Mouse (Mus musculus): ENCODE data around the gene Clca1. TPM values are rescaled to one million over a fixed set of nuclear protein-coding genes. Genes with fewer than 3 reads are reported as not detected.
"Not testable (repeated sequence)": the region's sequence is repeated elsewhere in the genome, so short reads cannot be mapped to it uniquely, and the experiment has no call there.

The Clca1 gene
- not detected in 2 replicates for polyA plus RNA-seq (2015; fragmentation: Nextera tagmentation; extraction: Ambion mirVana)

- H3K36me3 ChIP-seq (ENCODE audit: control insufficient read depth, insufficient read depth, low read length): no peaks in the 10 kb centered on the region
- H3K4me2 ChIP-seq (ENCODE audit: low read length): no peak within 1 kb of the TSS
- H3K9me3 ChIP-seq (ENCODE audit: control insufficient read depth, low read length): no peaks in the 10 kb centered on the region
- H3K27me3 ChIP-seq (replicated peaks; ENCODE audit: control insufficient read depth, insufficient read depth, low read length): no peaks in the 10 kb centered on the region
- ATAC-seq: no peak
- H3K4me3 ChIP-seq (ENCODE audit: low read length): no peak within 1 kb of the TSS
- no peaks in the 10 kb centered on the region for H3K4me1 ChIP-seq (ENCODE audit: control insufficient read depth, insufficient read depth, low read depth, low read length)
- no peak within 1 kb of the TSS for H3K9ac ChIP-seq (ENCODE audit: low read depth, low read length)
- H3K27ac ChIP-seq (ENCODE audit: low read depth, low read length): no peak within 1 kb of the TSS
These were observed at the start of gene Clca1 for GRCm38 (mm10) chr3:145032676-145033075. Gene Clca1 (minus strand): TSS chr3:145032776.

DNA sequence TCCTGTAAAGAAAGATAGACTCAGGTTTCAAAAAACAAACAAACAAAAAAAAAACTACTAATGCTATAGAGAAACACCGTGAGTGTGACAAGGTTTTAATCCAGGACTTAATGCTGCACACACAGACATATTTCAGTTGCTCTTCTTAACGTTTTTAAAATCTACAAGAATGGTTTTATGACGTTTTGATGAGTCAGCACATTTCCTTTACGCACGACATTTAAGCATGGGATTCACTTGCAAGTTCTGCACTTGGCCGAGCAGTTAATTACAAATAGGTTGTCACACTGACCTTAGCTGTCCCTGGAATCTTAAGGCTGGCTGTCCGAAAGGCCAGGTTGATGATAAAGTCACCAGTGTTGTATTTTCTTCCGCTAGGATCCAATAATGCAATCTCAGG lies 48.3 kb upstream of the Clca1 start:
- no peak overlapping the region for H3K4me3 ChIP-seq (ENCODE audit: low read length)
- no peaks in the 10 kb centered on the region for H3K27me3 ChIP-seq (replicated peaks; ENCODE audit: control insufficient read depth, insufficient read depth, low read length)
- no peaks in the 10 kb centered on the region for H3K9me3 ChIP-seq (ENCODE audit: control insufficient read depth, low read length)
- H3K4me1 ChIP-seq (ENCODE audit: control insufficient read depth, insufficient read depth, low read depth, low read length): no peaks in the 10 kb centered on the region
- no peak for ATAC-seq
- WGBS: 78% methylated on average over 8 of the region's 8 CpGs
- H3K4me2 ChIP-seq (ENCODE audit: low read length): no peak overlapping the region
- H3K36me3 ChIP-seq (ENCODE audit: control insufficient read depth, insufficient read depth, low read length): no peaks in the 10 kb centered on the region
- H3K9ac ChIP-seq (ENCODE audit: low read depth, low read length): no peak overlapping the region
- H3K27ac ChIP-seq (ENCODE audit: low read depth, low read length): no peak overlapping the region

DNA sequence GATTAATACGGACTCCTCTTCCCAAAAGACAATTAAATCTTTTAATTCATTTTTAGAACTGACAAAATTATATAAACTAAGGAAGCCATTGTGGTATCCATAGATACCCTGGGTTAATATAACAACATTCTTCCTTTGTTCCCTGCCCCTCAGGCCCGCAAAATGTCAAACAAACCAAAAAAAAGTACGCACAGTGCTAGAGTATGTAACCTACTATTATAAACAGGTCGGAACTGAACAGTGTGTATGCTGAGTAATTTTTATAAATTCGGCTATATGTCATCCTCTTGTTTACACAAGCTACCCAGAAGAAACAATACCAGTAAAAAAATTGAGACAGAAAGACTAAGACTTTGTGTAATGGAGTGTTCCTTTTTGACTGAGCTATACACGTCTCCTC lies 45.8 kb upstream of the Clca1 start:
- no peak overlapping the region for H3K4me3 ChIP-seq (ENCODE audit: low read length)
- no peak for ATAC-seq
- H3K9ac ChIP-seq (ENCODE audit: low read depth, low read length): no peak overlapping the region
- no peaks in the 10 kb centered on the region for H3K36me3 ChIP-seq (ENCODE audit: control insufficient read depth, insufficient read depth, low read length)
- H3K9me3 ChIP-seq (ENCODE audit: control insufficient read depth, low read length): no peaks in the 10 kb centered on the region
- H3K27me3 ChIP-seq (replicated peaks; ENCODE audit: control insufficient read depth, insufficient read depth, low read length): no peaks in the 10 kb centered on the region
- no peak overlapping the region for H3K27ac ChIP-seq (ENCODE audit: low read depth, low read length)
- no peaks in the 10 kb centered on the region for H3K4me1 ChIP-seq (ENCODE audit: control insufficient read depth, insufficient read depth, low read depth, low read length)
- WGBS: 86% methylated on average over 6 of the region's 6 CpGs
- no peak overlapping the region for H3K4me2 ChIP-seq (ENCODE audit: low read length)

DNA sequence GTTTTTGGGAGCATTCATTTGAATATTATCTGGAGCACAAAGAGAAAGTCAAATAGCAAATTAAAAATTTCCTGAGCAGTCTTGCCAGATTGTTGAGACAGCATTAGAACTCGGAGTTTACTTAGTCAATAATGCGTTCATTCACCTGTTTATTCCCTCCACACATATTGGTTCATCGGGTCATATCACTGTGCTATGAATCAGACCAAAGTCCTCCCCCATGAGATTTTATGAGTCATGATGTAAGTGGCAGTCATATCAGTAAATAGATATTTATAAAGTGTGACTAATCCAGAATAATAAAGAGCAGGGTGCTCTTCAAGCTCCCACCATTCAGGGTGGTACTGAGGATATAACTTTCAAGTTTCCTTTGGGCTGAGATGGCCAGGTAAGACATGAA lies 39.8 kb upstream of the Clca1 start:
- H3K9me3 ChIP-seq (ENCODE audit: control insufficient read depth, low read length): no peaks in the 10 kb centered on the region
- H3K4me3 ChIP-seq (ENCODE audit: low read length): no peak overlapping the region
- H3K4me2 ChIP-seq (ENCODE audit: low read length): no peak overlapping the region
- H3K9ac ChIP-seq (ENCODE audit: low read depth, low read length): no peak overlapping the region
- H3K27me3 ChIP-seq (replicated peaks; ENCODE audit: control insufficient read depth, insufficient read depth, low read length): no peaks in the 10 kb centered on the region
- H3K36me3 ChIP-seq (ENCODE audit: control insufficient read depth, insufficient read depth, low read length): no peaks in the 10 kb centered on the region
- no peak overlapping the region for H3K27ac ChIP-seq (ENCODE audit: low read depth, low read length)
- no peak for ATAC-seq
- no peaks in the 10 kb centered on the region for H3K4me1 ChIP-seq (ENCODE audit: control insufficient read depth, insufficient read depth, low read depth, low read length)
- WGBS: 91% methylated on average over 3 of the region's 3 CpGs

DNA sequence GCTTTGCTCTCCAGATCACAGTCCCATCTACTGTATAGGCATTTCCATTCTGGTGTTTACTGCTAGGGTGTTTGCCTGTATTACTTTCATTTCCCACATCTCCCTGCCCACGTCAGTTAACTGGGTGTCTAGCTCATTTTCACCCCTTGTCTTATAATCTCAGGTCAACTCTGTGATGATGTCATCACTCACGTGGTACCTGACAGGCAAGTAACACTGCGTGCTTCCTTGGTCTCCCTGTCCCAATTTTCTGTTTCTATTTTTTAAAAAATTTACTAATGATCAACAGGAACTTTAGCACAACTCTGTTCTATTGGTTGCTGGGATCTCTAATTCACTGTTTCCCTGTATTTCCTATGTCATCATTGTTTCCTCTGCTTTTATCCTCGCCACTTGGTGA lies 36.4 kb upstream of the Clca1 start:
- Histone ChIP-seq H3K4me2 (ENCODE audit: low read length) (no peak overlapping the region), H3K9ac (ENCODE audit: low read depth, low read length) (no peak overlapping the region), H3K27me3 (replicated peaks; ENCODE audit: control insufficient read depth, insufficient read depth, low read length) (no peaks in the 10 kb centered on the region), H3K9me3 (ENCODE audit: control insufficient read depth, low read length) (no peaks in the 10 kb centered on the region), H3K36me3 (ENCODE audit: control insufficient read depth, insufficient read depth, low read length) (no peaks in the 10 kb centered on the region), H3K27ac (ENCODE audit: low read depth, low read length) (no peak overlapping the region), H3K4me3 (ENCODE audit: low read length) (no peak overlapping the region), H3K4me1 (ENCODE audit: control insufficient read depth, insufficient read depth, low read depth, low read length) (no peaks in the 10 kb centered on the region)
- ATAC-seq: no peak
- WGBS: 86% methylated on average over 4 of the region's 4 CpGs

DNA sequence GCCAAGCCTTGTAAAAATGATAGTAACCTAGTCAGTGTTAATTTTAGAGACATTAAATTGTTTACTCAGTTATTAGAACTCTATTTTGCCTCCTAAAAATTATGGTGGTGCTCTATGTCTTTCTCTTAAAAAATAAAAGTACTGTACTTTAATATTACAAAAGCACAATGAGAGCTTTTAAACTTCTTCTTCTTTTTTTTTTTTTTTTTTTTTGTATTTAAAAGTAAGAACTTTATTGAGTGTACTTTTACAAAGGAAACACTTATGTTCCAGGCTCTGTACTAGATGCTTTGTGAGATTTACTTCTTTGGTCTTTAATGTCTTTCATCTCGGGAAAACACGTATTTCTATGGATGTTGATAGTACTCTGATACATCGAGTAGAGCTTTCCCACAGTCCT lies 22.6 kb upstream of the Clca1 start:
- ATAC-seq; H3K27ac ChIP-seq (ENCODE audit: low read depth, low read length); H3K9me3 ChIP-seq (ENCODE audit: control insufficient read depth, low read length); H3K36me3 ChIP-seq (ENCODE audit: control insufficient read depth, insufficient read depth, low read length); H3K4me1 ChIP-seq (ENCODE audit: control insufficient read depth, insufficient read depth, low read depth, low read length); H3K27me3 ChIP-seq (replicated peaks; ENCODE audit: control insufficient read depth, insufficient read depth, low read length); H3K4me2 ChIP-seq (ENCODE audit: low read length); H3K4me3 ChIP-seq (ENCODE audit: low read length); H3K9ac ChIP-seq (ENCODE audit: low read depth, low read length): not testable (repeated sequence)
- WGBS: 88% methylated on average over 3 of the region's 3 CpGs

GRCm38 (mm10) chr3:145049820-145050219 lies 17.2 kb upstream of the Clca1 start:
- Histone ChIP-seq H3K4me2 (ENCODE audit: low read length) (no peak overlapping the region), H3K27me3 (replicated peaks; ENCODE audit: control insufficient read depth, insufficient read depth, low read length) (no peaks in the 10 kb centered on the region), H3K36me3 (ENCODE audit: control insufficient read depth, insufficient read depth, low read length) (no peaks in the 10 kb centered on the region), H3K4me1 (ENCODE audit: control insufficient read depth, insufficient read depth, low read depth, low read length) (no peaks in the 10 kb centered on the region), H3K4me3 (ENCODE audit: low read length) (no peak overlapping the region), H3K9ac (ENCODE audit: low read depth, low read length) (no peak overlapping the region), H3K27ac (ENCODE audit: low read depth, low read length) (no peak overlapping the region), H3K9me3 (ENCODE audit: control insufficient read depth, low read length) (no peaks in the 10 kb centered on the region)
- WGBS: 87% methylated on average over 3 of the region's 3 CpGs
- no peak for ATAC-seq

DNA sequence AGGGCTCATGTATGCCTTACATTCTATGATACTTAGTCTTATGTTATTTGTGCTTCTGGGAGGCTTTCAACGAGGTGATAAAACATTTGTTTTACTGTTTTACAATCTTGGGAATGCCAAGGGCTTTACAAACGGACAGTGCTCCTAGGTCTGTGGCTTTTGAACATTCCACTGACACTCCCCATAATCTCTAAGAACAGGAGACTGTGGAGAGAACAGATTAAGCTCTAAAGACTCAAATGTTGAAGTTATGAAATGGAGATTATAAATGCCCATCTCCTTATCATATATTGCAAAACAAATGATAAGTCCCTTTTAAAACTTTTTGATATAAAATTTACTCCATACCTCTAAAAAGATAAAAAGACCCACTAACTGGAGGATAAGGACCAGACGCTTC lies 6.2 kb upstream of the Clca1 start:
- no peak overlapping the region for H3K4me3 ChIP-seq (ENCODE audit: low read length)
- H3K4me2 ChIP-seq (ENCODE audit: low read length): no peak overlapping the region
- no peaks in the 10 kb centered on the region for H3K27me3 ChIP-seq (replicated peaks; ENCODE audit: control insufficient read depth, insufficient read depth, low read length)
- H3K9ac ChIP-seq (ENCODE audit: low read depth, low read length): no peak overlapping the region
- 75% methylated on average over 3 of the region's 3 CpGs for WGBS
- no peaks in the 10 kb centered on the region for H3K4me1 ChIP-seq (ENCODE audit: control insufficient read depth, insufficient read depth, low read depth, low read length)
- H3K27ac ChIP-seq (ENCODE audit: low read depth, low read length): no peak overlapping the region
- H3K9me3 ChIP-seq (ENCODE audit: control insufficient read depth, low read length): no peaks in the 10 kb centered on the region
- H3K36me3 ChIP-seq (ENCODE audit: control insufficient read depth, insufficient read depth, low read length): no peaks in the 10 kb centered on the region
- ATAC-seq: no peak

GRCm38 (mm10) chr3:145028036-145028435 lies 4.5 kb downstream of the Clca1 start:
- Histone ChIP-seq H3K27ac (ENCODE audit: low read depth, low read length) (no peak overlapping the region), H3K4me2 (ENCODE audit: low read length) (no peak overlapping the region), H3K4me1 (ENCODE audit: control insufficient read depth, insufficient read depth, low read depth, low read length) (no peaks in the 10 kb centered on the region), H3K4me3 (ENCODE audit: low read length) (no peak overlapping the region), H3K27me3 (replicated peaks; ENCODE audit: control insufficient read depth, insufficient read depth, low read length) (no peaks in the 10 kb centered on the region), H3K9me3 (ENCODE audit: control insufficient read depth, low read length) (no peaks in the 10 kb centered on the region), H3K9ac (ENCODE audit: low read depth, low read length) (no peak overlapping the region), H3K36me3 (ENCODE audit: control insufficient read depth, insufficient read depth, low read length) (no peaks in the 10 kb centered on the region)
- ATAC-seq: no peak
- 86% methylated on average over 3 of the region's 3 CpGs for WGBS

DNA sequence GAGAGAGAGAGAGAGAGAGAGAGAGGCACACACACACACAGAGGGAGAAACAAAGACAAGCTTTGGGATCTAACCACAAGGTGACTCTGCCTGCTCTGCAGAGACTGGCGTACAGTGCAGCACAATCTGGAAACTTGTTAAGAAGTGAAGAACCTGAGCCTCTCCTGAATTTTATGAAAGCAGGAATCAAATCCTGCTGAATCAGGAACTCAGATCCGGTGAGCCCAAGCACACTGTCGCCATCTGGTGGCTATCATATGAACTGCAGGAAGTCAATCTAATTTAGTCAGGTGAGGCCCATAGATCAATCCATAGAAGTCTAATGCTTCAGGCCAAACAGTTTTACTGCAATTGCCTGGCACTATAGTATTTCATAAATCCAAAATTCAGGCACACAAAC lies 5.8 kb downstream of the Clca1 start:
- H3K4me2 ChIP-seq (ENCODE audit: low read length): no peak overlapping the region
- H3K4me1 ChIP-seq (ENCODE audit: control insufficient read depth, insufficient read depth, low read depth, low read length): no peaks in the 10 kb centered on the region
- H3K36me3 ChIP-seq (ENCODE audit: control insufficient read depth, insufficient read depth, low read length): no peaks in the 10 kb centered on the region
- H3K27me3 ChIP-seq (replicated peaks; ENCODE audit: control insufficient read depth, insufficient read depth, low read length): no peaks in the 10 kb centered on the region
- 25% methylated on average over 3 of the region's 3 CpGs for WGBS
- H3K9me3 ChIP-seq (ENCODE audit: control insufficient read depth, low read length): no peaks in the 10 kb centered on the region
- ATAC-seq: no peak
- H3K27ac ChIP-seq (ENCODE audit: low read depth, low read length): no peak overlapping the region
- no peak overlapping the region for H3K4me3 ChIP-seq (ENCODE audit: low read length)
- H3K9ac ChIP-seq (ENCODE audit: low read depth, low read length): no peak overlapping the region
